Mouse (Mus musculus): Measurements from ENCODE around the gene Stt3b. TPM values are rescaled to one million over a fixed set of nuclear protein-coding genes. Genes with fewer than 3 reads are reported as not detected.
"Not testable (repeated sequence)": the region's sequence is repeated elsewhere in the genome, so short reads cannot be mapped to it uniquely, and the experiment has no call there.

Stt3b gene
- polyA plus RNA-seq, 2 experiments, result 67.2 to 117 TPM

GRCm38 (mm10) chr9:115273095-115273649 is 37.0 kb downstream of the Stt3b start:
- no peak for DNase-seq (ENCODE audit: low spot score)
- no peaks in the 10 kb centered on the region for H3K27me3 ChIP-seq (ENCODE audit: control insufficient read depth, insufficient read depth, low read length)
- no peak overlapping the region for H3K4me3 ChIP-seq (replicated peaks; ENCODE audit: low read length)
- H3K9me3 ChIP-seq (ENCODE audit: control insufficient read depth, low read length), result no peaks in the 10 kb centered on the region
- 92% methylated on average over 7 of the region's 7 CpGs for WGBS
- no peak overlapping the region for H3K4me2 ChIP-seq (replicated peaks; ENCODE audit: low read depth, low read length, severe bottlenecking)
- peaks cover 42% of the 10 kb centered on the region for H3K36me3 ChIP-seq (ENCODE audit: control insufficient read depth, insufficient read depth, low read length)
- ATAC-seq (ENCODE audit: low FRiP score, low read depth), result no peak
- no peak overlapping the region for H3K27ac ChIP-seq (replicated peaks; ENCODE audit: low read depth, low read length)
- no peaks in the 10 kb centered on the region for H3K4me1 ChIP-seq (ENCODE audit: control insufficient read depth, insufficient read depth, low read length)
- no peak for TF ChIP-seq POLR2A (IDR thresholded peaks at IDR 0.05; ENCODE audit: borderline replicate concordance, extremely low read depth, insufficient read depth, insufficient read length)
- no peak overlapping the region for H3K9ac ChIP-seq (ENCODE audit: low read depth, low read length, severe bottlenecking)

DNA sequence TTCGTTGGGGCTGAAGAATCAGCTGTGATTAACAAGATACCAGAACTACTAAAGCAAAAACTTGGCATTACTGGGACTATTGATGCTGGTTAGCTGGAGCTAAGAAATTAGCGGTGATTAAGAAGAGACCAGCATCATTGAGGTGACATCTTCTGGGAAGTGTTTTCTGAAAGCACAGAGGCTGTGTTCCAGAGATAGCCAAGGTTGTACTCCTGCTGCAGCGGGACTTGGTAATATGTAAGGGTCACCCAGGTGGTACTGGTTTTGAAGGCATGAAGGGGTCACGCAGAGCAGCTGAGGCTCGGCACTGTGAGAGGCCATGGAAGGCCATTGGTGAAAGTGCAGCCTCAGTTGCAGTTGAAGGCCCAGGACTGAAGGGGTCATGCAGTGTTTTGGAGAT is 37.8 kb downstream of the Stt3b start:
- H3K4me1 ChIP-seq (ENCODE audit: control insufficient read depth, insufficient read depth, low read length); H3K27me3 ChIP-seq (ENCODE audit: control insufficient read depth, insufficient read depth, low read length); DNase-seq (ENCODE audit: low spot score); H3K9me3 ChIP-seq (ENCODE audit: control insufficient read depth, low read length); ATAC-seq (ENCODE audit: low FRiP score, low read depth); H3K4me2 ChIP-seq (replicated peaks; ENCODE audit: low read depth, low read length, severe bottlenecking); H3K27ac ChIP-seq (replicated peaks; ENCODE audit: low read depth, low read length); H3K9ac ChIP-seq (ENCODE audit: low read depth, low read length, severe bottlenecking); H3K4me3 ChIP-seq (replicated peaks; ENCODE audit: low read length): not testable (repeated sequence)
- 97% methylated on average over 2 of the region's 5 CpGs for WGBS
- peaks cover 36% of the 10 kb centered on the region for H3K36me3 ChIP-seq (ENCODE audit: control insufficient read depth, insufficient read depth, low read length)

DNA sequence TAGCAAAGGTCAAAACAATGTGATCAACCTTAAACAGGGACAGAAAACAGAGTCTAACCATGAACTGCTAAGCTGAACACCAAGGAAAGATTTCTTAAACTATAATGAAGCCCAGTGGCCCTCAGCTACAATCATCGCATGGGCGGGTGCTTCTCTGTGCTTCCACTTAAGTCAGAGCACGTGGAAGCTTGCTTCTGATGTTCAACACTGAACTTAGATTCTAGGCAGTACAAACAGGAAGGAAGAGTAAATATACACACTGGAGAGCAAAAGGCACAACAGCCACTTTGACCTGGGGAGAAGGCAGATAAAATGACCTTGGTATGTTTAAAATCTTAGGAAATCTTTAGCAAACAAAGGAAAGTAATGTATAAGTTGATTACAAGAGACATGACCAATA is 38.7 kb downstream of the Stt3b start:
- no peak for ATAC-seq (ENCODE audit: low FRiP score, low read depth)
- no peaks in the 10 kb centered on the region for H3K27me3 ChIP-seq (ENCODE audit: control insufficient read depth, insufficient read depth, low read length)
- no peak overlapping the region for H3K4me2 ChIP-seq (replicated peaks; ENCODE audit: low read depth, low read length, severe bottlenecking)
- no peak for DNase-seq (ENCODE audit: low spot score)
- TF ChIP-seq POLR2A (IDR thresholded peaks at IDR 0.05; ENCODE audit: borderline replicate concordance, extremely low read depth, insufficient read depth, insufficient read length), result no peak
- peaks cover 34% of the 10 kb centered on the region for H3K36me3 ChIP-seq (ENCODE audit: control insufficient read depth, insufficient read depth, low read length)
- H3K4me1 ChIP-seq (ENCODE audit: control insufficient read depth, insufficient read depth, low read length), result no peaks in the 10 kb centered on the region
- 89% methylated on average over 3 of the region's 3 CpGs for whole genome bisulfite sequencing
- no peak overlapping the region for H3K27ac ChIP-seq (replicated peaks; ENCODE audit: low read depth, low read length)
- H3K9me3 ChIP-seq (ENCODE audit: control insufficient read depth, low read length), result no peaks in the 10 kb centered on the region
- no peak overlapping the region for H3K9ac ChIP-seq (ENCODE audit: low read depth, low read length, severe bottlenecking)
- H3K4me3 ChIP-seq (replicated peaks; ENCODE audit: low read length), result no peak overlapping the region

DNA sequence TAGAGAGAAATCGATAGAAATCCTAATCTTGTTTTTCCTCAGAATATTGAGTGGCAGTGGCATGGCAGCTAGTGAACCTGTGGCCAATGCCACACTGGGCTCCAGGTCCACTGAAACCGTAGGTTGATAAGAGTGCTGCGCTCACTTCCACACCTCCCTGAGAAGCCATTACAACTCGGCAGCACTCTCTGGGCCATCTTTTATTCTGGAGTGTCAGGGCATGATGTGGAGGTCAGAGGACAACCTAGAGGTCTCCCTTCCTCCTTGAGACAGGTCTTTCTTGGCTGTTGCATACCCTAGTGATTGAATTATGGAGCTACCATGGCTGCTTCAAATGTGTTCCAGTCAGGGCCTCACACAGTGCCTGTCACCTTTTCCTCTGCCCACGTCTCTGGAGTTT is 48.3 kb downstream of the Stt3b start:
- Histone ChIP-seq H3K27ac (replicated peaks; ENCODE audit: low read depth, low read length) (no peak overlapping the region), H3K27me3 (ENCODE audit: control insufficient read depth, insufficient read depth, low read length) (no peaks in the 10 kb centered on the region), H3K9me3 (ENCODE audit: control insufficient read depth, low read length) (no peaks in the 10 kb centered on the region), H3K4me1 (ENCODE audit: control insufficient read depth, insufficient read depth, low read length) (peaks cover 4% of the 10 kb centered on the region; the same call in 1 of the 2 replicates), H3K36me3 (ENCODE audit: control insufficient read depth, insufficient read depth, low read length) (peaks cover 50% of the 10 kb centered on the region), H3K4me2 (replicated peaks; ENCODE audit: low read depth, low read length, severe bottlenecking) (no peak overlapping the region), H3K9ac (ENCODE audit: low read depth, low read length, severe bottlenecking) (no peak overlapping the region), H3K4me3 (replicated peaks; ENCODE audit: low read length) (no peak overlapping the region)
- no peak for DNase-seq (ENCODE audit: low spot score)
- TF ChIP-seq POLR2A (IDR thresholded peaks at IDR 0.05; ENCODE audit: borderline replicate concordance, extremely low read depth, insufficient read depth, insufficient read length), result no peak
- 61% methylated on average over 5 of the region's 5 CpGs for WGBS
- no peak for ATAC-seq (ENCODE audit: low FRiP score, low read depth)

- Histone ChIP-seq H3K36me3 (ENCODE audit: control insufficient read depth, insufficient read depth, low read length) (peaks cover 52% of the 10 kb centered on the region), H3K4me2 (replicated peaks; ENCODE audit: low read depth, low read length, severe bottlenecking) (no peak overlapping the region), H3K9me3 (ENCODE audit: control insufficient read depth, low read length) (no peaks in the 10 kb centered on the region), H3K9ac (ENCODE audit: low read depth, low read length, severe bottlenecking) (no peak overlapping the region), H3K27me3 (ENCODE audit: control insufficient read depth, insufficient read depth, low read length) (no peaks in the 10 kb centered on the region), H3K4me1 (ENCODE audit: control insufficient read depth, insufficient read depth, low read length) (peaks cover 4% of the 10 kb centered on the region; the same call in 1 of the 2 replicates), H3K27ac (replicated peaks; ENCODE audit: low read depth, low read length) (no peak overlapping the region), H3K4me3 (replicated peaks; ENCODE audit: low read length) (no peak overlapping the region)
- no peak for TF ChIP-seq POLR2A (IDR thresholded peaks at IDR 0.05; ENCODE audit: borderline replicate concordance, extremely low read depth, insufficient read depth, insufficient read length)
- peak; percentile 63 for DNase-seq (ENCODE audit: low spot score)
- ATAC-seq (ENCODE audit: low FRiP score, low read depth), result no peak
- WGBS, result 45% methylated on average over 8 of the region's 8 CpGs
Measured at GRCm38 (mm10) chr9:115261456-115261855, 48.8 kb downstream of the Stt3b start.

DNA sequence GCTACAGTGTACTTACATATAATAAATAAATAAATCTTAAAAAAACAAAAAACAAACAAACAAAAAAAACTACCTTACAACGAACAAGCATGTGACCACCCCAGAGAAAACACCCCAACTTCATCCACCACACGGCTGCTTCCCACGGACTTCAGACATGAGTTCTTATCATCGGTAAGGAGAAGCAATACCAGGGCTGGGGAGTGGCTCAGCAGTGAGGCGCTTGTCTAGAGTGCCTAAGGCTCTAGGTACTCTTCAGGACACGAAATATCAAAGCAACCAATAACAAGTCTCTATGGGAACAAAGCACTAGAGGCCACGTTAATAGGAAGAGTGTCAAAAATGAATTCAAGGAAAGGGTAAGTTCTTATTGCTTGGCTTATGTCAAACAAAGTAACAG is 49.8 kb downstream of the Stt3b start:
- Histone ChIP-seq H3K4me2 (replicated peaks; ENCODE audit: low read depth, low read length, severe bottlenecking) (no peak overlapping the region), H3K36me3 (ENCODE audit: control insufficient read depth, insufficient read depth, low read length) (peaks cover 50% of the 10 kb centered on the region), H3K4me3 (replicated peaks; ENCODE audit: low read length) (no peak overlapping the region), H3K27ac (replicated peaks; ENCODE audit: low read depth, low read length) (no peak overlapping the region), H3K9me3 (ENCODE audit: control insufficient read depth, low read length) (no peaks in the 10 kb centered on the region), H3K27me3 (ENCODE audit: control insufficient read depth, insufficient read depth, low read length) (no peaks in the 10 kb centered on the region), H3K4me1 (ENCODE audit: control insufficient read depth, insufficient read depth, low read length) (peaks cover 4% of the 10 kb centered on the region; the same call in 1 of the 2 replicates), H3K9ac (ENCODE audit: low read depth, low read length, severe bottlenecking) (no peak overlapping the region)
- no peak for TF ChIP-seq POLR2A (IDR thresholded peaks at IDR 0.05; ENCODE audit: borderline replicate concordance, extremely low read depth, insufficient read depth, insufficient read length)
- ATAC-seq (ENCODE audit: low FRiP score, low read depth), result no peak
- DNase-seq (ENCODE audit: low spot score), result no peak
- 85% methylated on average over 7 of the region's 7 CpGs for WGBS

Measured in limb, embryonic 14.5 days (tissue).